Mouse (Mus musculus) mouse trophoblast stem cell (cell line): ENCODE measurements around the gene Ccdc124.

Experiments used
- in situ Hi-C, 2 experiments: fragments of 300-500 bp; cut with MseI, MboI; formaldehyde crosslinking; loops; 2 replicates in 1 of 2; 3 replicates in 1 of 2; pipeline ENCODE4 v1.15.1; 2025

The Ccdc124 gene

DNA sequence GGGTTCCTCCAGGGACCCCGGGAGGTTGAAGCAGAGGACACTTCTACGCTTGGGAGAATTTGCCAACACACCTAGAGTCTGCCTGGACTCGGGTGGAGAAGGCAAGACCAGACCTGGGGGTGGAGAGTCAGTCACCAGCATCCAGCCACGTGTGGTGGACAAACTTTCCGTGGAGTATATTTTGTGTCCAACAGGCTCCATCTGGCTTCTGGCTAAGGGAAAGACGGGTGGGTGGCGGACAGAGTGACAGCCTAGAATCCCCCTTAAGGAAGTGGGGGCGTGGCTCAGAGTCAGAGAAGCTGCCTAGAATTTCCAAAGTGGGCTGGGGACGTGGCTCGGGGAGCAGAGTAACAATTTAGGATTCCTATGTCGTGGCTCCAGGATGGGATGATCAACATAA lies 51.7 kb downstream of the Ccdc124 start:
- in situ Hi-C loops = no loop called here

DNA sequence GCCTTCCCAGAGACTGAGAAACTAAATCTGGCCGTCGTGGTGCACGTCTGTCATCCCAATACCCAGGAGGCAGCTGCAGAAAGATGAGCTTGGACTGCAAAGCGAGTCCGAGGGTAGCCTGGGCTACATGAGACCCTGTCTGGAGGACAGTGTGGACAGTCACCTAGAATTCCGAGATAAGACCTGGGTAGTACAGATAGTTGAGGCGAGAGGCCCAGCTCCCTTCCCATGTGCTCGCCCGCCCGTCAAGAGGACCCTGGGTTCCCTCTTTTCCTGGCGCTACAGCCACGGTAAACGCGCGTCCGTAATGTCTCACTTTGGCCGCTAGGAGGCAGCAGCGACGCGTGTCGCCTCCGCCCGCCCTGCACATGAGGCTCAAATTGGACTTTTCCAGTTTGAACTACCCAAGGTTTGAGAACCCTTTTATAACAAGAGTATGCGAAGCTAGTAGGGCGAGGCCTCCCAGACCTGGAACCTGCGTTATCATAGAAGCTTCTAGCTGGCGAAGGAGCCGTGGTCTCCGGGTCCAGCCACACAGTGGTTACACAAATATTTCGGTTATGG lies 52.3 kb downstream of the Ccdc124 start:
- in situ Hi-C loops = no loop called here

DNA sequence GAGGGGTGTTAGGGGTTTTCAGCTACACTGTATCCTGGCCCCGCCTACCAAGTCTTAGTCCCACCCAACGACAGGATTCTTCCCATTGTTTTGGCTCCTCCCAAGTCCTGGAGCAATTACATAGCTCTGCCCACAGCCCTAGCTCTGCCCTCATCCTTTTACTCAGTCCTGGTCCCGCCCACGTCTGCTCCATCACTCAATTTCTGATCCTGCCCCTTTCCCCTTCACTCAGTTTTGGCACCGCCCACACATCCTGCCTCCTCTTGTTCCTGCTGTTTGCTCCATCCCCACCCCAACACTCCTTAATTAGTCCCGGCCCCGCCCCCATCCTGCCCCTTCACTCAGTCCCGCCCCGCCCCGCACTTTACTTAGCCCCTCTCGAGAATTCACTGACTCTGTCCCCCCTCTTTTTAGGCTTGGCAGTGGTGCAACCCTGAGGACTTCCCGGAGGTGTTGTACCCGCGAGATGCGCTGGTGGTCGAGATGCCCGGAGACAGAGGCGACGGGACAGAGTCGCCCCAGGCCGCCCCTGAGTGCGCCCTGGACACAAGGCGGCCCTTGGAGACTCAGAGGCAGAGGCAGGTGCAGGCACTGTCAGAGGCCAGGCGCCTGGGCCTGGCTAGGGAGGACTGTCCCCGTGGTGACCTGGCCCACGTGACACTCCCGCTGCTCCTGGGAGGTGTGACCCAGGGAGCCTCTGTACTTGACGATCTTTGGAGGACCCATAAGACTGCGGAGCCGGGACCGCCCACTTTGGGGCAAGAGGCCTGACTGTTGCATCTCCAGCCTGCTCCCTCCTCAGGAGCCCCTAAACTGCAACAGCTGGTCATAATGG lies 53.4 kb downstream of the Ccdc124 start:
- in situ Hi-C loops = no loop called here
